Mouse (Mus musculus): ENCODE measurements around the gene Gcnt3.
A peak's percentile ranks its signal among the peaks of the same experiment; 100 is the strongest.
"Not testable (repeated sequence)": the region's sequence is repeated elsewhere in the genome, so short reads cannot be mapped to it uniquely, and the experiment has no call there.

Gene Gcnt3

DNA sequence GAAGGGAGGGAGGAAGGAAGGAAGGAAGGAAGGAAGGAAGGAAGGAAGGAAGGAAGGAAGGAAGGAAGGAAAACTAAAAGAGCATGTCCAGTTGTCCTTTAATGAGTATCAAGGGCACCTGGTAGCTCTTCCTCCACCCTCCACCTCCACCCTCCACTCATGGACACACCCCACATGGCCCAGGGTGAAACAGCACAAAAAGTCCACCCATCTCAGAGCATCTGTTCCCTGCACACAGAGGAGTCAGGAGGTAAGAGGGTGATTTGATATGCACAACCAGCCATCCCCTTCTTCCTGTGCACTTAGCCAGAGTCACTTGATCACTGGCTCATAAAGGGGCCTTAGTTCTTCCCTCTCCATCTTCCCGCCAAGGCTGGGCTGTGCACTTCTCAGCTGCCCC, 5.0 kb upstream of the Gcnt3 start:
- DNase-seq (ENCODE audit: low read depth, low spot score): no peak

DNA sequence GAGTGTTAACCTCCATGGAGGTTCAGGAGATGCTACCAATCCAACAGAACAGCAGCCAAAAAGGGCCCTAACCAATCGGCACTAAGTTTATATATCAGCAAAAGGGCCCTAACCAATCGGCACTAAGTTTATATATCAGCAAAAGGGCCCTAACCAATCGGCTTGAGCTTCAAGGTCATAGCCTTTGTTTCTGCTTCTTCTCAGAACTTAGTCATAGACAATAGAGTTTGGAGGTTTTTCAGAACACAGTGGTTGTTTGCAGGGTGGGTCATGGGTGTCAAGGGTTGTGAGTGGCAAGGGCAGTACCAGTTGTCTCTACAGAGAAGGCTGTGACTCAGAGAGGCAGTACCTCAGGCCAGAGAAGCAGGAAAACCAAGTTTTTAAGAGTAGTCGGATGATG, 4.2 kb upstream of the Gcnt3 start:
- DNase-seq (ENCODE audit: low read depth, low spot score): no peak

DNA sequence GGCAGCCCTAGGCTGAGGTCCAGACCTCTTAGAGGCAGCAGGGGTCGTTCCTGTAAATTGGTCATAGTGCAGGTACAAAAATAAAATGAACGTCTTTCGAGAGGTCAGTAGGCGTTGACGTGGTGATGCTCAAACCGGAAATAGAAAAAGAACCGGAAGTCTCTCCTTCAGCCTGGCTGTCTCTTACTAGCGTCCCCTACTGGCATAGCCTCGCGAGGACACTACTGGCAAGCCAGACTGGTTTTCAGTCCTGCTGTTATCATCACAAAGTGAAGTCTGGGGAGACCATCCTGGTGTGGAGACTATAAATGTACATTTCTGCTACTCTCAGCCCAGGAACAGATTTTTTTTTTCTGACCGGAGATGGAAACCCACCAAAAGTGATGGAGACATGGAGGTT, 2.7 kb upstream of the Gcnt3 start:
- DNase-seq (ENCODE audit: low read depth, low spot score): peak; percentile 52

DNA sequence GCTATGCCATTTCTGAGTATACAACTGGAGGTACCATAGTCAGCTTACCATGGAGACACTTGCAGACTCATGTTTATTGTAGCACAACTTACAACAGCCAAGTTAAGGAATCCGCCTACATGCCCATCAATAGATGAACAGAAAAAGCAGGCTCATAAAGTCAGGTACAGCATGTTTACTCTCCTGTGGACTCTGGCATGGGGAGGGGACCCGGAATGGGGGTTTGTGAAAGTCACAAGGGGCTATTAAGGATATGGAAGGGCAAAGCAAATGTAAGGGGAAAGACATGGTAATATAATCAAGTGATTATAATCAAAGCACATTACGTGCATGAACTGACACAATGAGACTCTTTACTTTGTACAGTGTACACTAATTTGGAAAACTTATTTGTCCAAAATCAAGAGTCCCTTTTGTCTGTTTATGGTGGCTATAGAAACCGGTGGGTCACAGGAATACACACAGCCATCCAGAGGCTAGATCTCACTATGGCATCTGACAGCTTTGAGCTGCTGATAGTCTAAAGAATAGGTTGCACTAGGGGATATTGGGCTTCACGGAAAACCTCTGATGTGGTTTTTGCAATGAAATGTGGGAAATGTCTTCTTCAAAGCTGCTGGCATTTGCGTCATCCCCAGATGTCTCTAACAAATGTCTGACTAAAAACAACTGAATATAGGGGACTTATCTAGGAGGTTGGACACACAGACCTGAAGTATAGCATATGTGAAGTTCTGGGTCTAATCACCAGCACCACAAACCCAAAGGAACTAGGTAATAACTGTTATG, 1.9 kb upstream of the Gcnt3 start:
- DNase-seq (ENCODE audit: low read depth, low spot score): no peak

DNA sequence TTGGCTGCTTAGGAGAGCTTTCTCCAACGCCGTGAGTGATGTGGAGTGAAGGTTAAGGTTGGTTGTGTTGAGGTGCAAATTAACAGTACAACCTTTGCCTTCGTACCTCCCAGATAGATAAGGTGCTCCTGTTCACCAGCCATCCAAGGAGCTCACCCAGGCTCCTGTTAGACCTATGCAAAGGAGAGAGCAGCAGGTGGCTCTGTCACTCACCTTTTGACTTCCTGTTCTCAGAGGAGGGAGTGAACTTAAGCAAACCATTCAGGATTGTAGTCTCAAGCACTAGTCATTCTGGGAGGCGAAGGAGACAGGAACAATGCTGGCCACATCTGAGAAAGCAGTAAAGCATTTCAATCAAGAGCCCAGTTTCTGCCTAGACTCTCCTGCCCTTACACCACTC, 1.2 kb downstream of the Gcnt3 start:
- peak; percentile 53 for DNase-seq (ENCODE audit: low read depth, low spot score)

DNA sequence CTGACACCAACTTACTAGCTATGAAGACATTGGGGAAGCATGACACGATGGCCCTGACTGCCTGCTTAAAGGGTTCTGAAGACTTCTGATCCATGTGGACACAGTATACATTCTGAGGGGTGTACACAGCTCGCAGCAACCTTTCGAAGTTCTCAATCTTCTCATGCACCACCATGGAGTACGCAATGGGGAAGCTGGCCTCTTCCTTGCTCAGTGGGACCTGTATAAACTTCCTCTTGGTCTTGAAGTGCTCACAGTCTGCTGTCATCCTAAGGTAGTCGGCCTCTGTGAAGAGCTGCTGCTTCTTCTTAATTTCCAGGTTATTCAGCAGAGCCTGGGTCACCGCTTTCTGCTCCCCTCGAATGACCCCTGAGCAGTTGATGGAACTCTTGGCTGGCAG, 3.2 kb downstream of the Gcnt3 start:
- DNase-seq (ENCODE audit: low read depth, low spot score): no peak

DNA sequence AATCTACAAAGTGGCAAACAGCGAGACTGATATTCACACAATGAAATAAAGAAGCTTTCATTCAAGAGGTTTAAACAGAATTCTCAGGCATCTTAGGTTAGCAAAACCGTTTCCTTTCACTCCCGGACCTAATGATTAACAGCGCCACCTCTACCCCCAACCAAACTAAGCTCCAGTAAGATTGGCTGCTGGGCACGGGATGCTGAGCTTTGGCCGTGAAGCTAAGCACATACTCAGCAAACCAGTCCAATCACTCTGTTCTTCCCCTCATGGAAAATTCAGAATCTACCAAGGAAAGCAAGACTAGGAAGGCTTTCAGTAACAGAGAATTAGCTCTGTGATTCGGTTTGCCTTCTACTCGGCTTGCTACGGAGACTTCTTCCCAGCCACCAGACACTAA, 4.8 kb downstream of the Gcnt3 start:
- no peak for DNase-seq (ENCODE audit: low read depth, low spot score)

DNA sequence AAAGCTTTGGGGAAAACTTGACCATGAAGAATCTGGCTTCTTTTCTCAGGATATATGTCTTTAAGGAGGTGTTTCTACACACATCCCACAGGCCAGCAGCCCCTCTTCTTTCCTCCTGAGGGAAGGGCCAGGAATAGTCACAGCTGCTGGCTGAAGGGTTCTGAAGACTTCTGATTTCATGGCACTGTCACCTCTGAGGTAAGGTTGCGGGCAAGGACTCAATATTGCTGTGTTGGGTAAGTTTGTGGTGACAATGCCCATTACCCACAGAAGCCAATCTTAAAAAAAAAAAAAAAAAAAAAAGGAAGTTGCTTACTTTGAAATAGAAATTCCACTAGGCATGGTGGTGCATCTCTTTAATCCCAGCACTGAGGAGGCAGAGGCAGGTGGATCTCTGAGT, 5.7 kb downstream of the Gcnt3 start:
- DNase-seq (ENCODE audit: low read depth, low spot score): no peak

DNA sequence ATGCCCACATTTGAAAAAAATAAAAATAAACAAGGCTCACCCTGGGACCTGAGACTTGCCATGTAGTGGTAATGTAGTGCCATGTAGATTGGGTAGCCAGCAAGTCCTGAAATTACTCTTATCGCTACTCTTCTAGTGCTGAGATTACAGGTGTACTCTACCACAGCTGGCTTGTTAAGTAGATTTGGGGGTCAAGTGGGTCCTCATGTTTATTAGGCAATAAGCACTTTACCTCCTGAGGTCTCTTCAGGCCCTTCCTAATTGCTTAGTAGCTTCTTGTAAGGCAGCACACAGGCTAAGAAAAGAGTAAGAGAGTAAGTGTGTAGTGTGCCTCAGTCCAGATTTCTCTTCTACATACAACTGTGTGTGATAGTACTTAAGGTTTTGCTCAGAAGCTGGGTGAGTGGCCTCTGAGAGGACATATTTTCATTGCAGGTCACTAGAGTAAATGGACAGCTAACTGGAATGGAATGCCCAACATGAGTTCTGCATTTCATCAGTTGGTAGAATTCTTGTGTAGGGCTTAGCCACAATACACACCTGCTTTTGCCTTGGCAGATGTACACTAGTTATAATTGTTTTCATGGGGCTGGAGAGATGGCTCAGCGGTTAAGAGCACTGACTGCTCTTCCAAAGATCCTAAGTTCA, 12.4 kb downstream of the Gcnt3 start:
- no peak for DNase-seq (ENCODE audit: low read depth, low spot score)

DNA sequence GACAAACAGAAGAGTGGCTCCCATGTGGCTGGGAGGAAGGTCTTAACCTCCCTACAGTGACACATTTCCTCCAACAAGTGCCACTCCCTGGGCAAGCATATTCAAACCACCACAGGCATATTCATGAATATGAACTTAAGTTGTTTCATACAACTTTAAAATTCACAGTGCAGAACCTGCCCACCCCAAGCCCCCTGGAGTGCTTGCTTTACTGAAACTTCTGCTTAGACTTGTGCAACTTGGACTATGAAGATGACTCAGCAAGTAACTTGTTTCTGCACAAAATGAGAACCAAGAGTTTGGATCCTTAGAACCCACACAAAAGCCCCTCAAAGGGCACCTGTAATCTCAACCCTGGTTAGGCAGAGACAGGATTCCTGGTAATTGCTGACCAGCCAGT, 13.2 kb downstream of the Gcnt3 start:
- DNase-seq (ENCODE audit: low read depth, low spot score): no peak

DNA sequence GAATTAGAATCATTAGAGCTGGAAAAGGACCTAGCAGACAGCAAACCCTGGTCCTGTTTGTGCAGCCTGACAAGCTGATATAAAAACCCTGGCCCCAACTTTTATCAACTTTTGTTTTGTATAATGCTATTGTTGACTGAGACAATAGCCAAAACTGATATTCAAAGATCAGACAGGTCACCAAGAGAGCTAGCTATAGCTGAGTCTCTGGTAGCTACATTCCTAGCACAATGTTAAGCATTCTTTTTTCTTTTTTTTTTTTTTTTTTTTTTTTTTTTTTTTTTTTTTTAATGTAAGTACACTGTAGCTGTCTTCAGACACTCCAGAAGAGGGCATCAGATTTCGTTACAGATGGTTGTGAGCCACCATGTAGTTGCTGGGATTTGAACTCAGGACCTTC, 14.3 kb downstream of the Gcnt3 start:
- not testable (repeated sequence) for DNase-seq (ENCODE audit: low read depth, low spot score)

DNA sequence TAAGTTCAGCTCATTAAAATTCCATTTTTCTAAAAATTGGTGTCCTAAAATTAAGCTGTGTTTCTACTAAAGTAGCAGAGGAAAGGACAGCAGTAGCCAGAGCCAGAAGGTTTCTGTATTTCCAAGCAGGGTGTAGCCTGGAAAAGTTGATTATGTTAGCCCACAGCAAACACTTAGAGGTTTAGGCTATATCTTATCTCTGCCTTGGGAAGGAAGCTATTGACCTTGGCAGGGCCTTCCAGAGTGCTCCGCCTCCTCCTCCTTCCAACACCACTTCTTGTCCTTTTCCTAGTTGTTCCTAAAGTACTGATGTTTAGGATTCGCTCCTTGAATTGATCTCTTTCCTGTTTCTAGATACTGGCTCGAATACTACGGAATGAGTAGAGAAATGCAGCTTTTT, 15.8 kb downstream of the Gcnt3 start:
- no peak for DNase-seq (ENCODE audit: low read depth, low spot score)

DNA sequence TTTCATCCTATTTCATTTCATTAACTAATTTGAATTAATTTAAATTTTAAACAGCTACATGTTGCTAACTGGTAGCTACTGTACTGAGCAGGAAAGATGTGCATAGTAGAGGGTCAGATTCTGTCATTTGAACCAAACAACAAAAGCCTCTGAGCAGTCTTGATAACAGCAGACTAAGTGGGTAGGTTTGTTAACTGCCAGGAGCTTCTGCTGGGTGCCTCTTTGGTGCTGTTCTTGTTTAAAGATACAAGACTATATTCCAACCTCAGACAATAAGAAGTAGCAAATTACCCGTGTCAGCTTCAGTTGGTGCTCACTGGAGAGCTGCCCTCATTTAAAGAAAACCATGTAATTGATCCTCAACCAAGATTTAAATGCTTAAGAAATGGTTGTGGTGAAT, 16.3 kb downstream of the Gcnt3 start:
- DNase-seq (ENCODE audit: low read depth, low spot score): no peak

DNA sequence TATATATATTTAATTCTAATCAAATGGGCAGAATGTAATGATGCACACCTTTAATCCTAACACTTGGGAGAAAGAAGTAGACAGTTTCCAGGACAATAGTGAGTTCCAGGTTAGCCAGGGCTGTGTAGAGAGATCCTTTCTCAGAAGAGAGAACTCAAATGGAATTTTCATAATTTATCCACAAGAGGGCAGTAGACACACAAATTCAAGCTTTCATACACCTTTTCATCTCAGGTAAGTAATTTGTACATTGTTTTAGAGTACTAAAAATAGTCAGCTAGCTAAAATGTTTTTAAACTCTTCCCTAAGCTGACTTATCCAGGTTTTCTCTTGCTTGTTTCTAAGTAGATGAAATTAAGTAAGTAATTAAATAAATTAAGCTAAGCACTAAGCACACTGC, 19.0 kb downstream of the Gcnt3 start:
- DNase-seq (ENCODE audit: low read depth, low spot score): peak; percentile 53

DNA sequence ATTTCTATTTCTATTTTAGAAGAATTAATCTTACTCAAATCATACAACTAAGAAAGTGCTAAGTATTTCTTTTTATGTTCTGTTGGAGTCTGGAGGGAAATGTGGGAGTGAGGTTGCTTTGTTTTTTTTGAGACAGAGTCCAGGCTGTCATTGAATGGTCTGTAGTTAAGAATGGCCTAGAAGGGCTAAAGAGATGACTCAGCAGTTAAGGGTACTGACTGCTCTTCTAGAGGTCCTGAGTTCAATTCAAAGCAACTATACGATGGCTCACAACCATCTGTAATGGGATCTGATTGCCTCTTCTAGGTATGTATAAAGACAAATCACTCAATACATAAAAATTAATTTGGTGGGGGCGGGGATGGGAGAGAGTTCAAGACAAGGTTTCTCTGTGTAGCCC, 22.3 kb downstream of the Gcnt3 start:
- DNase-seq (ENCODE audit: low read depth, low spot score): no peak

DNA sequence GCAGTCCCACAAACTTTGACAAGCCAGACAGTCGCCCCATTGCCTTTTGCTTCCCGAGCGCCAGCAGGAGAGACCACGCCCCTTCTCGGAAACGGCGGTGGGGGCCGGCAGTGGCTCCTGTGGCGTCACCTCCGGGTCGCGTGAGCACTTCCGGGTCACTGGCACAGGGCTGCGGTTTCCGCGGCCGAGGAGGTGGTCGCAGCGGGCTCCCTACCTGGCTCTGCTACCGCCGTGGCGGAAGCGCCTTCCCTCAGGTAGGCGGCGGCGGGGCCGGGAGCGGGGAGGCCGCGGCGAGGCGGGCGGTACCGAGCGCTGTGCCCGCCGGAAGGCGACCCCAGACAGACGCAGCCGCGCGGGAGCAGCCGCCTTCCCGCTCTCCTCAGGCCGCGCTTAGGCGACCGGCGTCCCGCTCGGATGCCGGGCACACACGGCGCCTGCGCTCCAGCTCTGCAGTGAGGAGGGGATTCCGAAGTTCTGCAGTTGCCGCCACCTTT, 25.4 kb downstream of the Gcnt3 start, which contains the start of gene Gtf2a2:
Gene Gtf2a2 (plus strand): TSS at position 143 of the 494 bp plus-strand sequence.
- DNase-seq (ENCODE audit: low read depth, low spot score): peak; percentile 93

DNA sequence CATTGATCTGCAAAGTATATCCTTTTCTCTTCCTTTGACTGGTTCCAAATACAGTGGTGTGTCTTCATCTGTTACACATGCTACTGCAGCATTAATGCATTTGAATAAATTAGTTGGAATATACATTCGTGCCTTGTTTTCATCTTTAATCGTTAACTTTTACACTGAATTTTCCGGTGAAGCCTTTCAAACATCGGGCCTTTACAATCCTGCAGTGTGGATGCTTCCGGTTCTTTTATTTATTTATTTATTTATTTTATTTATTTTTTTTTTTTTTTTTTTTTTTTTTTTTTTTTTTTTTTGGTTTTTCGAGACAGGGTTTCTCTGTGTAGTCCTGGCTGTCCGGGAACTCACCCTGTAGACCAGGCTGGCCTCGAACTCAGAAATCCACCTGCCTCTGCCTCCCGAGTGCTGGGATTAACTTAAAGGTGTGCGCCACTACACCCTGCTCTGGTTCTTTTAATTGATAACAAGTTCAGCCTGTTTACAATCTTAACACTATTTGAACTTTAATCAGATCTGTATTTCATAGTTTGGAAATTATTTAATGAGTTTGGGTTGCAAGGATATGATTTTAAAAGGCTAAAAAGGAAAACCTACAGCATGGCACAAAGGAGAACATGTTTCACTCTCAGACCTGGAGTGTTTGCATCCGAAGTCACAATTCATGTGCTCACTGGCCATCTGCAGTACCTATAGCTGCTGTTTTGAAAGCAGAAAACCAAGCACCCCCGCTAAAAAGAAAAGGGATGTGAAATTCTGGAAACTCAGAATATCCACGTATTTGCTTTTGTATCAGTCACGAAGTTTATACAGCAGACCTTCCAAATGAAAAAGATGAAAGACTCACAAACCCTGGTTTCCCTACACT, 26.1 kb downstream of the Gcnt3 start:
- no peak for DNase-seq (ENCODE audit: low read depth, low spot score)

DNA sequence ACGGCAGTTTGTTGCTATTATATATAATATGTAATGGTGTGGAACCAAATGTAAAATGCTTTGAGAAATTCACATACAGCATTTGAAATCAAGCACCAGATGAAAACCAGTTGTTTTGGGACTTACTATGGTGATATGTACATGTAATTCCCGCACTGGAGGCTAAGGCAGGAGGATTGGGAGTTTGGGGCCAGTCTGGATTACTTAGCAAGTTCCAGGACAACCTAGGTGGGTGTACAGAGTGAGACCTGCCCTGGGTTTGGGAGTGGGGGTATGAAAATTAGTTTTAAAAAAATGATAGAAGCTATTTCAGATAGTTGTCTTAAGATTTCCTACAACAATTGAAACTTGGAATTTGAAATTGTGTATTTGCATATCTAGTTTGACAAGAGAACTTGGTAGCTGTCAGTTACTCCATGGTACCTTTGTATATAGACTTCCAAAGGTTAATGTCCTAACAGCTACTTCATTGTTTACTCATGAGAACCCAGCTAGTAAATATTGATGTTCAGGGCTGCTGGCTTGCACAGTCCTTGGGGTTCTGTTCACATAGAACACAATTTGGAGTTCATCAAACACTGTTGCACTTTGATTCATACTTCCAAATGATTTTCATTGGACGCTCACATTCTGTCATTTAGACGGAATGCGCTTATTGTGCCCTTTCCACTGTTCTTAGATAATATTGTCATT, 27.0 kb downstream of the Gcnt3 start:
- no peak for DNase-seq (ENCODE audit: low read depth, low spot score)

DNA sequence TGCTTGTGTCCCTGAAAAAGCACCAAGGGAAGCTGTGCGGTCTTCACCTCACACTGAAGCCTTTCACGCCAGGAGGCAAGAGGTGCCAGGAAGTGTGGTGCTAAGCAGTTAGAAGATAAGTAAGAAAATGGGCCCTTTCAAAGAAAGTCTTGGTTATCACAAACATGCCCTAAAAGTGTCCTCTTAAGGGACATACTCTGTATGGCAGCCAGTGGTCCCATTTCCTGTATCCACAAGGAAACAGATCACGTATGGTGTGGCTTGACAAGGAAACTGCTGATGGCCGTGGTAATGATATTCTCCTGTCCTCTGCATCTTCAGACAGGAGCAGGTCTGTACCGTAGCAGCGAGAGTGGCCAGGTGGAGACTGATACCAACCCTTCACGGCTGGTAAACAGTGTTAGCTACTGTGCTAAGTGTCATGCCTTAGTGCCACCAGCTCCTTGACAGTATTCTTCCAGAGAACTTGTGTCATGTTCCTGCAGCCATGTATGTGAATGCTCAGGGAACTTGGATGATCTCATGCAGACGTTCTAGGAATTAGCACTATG, 28.1 kb downstream of the Gcnt3 start:
- no peak for DNase-seq (ENCODE audit: low read depth, low spot score)

DNA sequence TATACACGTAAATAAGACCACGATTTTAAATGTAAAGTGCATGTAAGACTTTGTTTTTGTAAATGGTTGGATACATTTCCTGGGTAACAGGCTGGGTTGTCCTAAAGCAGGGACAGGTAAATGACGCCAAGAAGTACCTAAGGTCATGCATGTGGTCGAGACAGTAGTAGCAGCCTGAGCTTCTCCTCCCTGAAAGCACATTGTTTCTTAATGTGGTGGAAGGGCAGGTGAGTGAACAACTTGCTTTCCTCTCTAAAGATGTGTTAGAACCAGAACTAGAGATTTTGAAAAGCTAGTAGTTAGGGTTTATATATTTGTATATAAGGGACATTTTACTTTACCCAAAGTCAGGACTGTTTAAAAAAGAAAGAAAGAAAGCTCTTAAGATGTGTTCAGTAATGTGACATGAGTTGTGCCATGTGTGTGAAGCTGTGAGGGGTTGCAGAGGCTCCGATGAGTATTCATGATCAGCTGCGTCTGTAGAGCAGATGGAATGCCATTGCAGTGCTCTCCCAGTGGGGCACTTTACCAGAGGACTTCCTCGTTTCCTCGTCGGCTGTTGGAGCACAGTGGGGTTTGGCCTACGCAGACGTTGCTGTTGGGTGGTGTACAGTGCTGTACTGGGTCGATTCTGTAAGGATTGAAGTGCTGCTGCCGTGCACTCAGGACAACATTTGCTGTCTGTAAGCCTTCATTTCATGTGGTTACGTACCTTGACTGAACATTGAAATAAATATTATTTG, 30.2 kb downstream of the Gcnt3 start:
- no peak for DNase-seq (ENCODE audit: low read depth, low spot score)

DNA sequence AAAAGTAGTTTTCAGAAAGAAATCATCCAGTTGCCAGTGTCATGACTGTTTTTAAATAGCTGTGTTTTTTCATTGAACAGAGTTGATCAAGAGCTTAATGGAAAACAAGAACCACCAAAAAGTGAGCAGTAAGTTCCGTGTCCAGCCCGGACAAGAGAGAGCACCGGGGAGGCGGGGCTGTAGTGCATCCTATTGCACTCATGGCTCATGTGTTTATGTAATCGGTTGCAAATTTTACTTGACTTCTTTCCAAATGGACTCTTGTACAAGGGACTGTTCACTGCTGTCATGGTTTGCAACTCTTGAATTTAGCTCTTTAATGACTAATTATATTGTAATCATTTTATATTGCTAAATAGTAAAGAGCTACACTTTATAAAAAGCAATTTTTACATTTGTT, 30.9 kb downstream of the Gcnt3 start:
- no peak for DNase-seq (ENCODE audit: low read depth, low spot score)

All from ES-CJ7 (cell line).